Comparison of ENCODE assay signal across 10 mouse cellular contexts in the genomic region with DNA sequence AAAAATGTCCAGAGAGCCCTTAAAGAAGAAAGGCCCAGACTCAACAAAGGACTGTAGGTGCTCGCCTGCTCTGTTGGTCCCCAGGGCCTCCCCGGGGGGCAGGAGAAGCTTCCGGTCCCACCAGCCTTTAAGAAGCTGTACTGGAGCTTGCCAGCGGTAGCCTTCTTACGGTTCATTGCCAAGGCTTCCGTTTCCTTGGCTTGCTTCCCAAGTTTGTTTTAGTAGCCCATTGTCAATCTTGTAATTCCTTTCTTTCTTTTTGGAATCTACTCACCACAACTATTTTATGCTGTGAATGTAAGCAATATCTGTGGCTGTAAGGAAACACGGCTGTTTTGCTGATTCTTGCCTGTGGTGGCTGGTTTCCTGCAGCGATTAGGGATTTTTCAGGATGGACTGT. TPM values are rescaled to one million over a fixed set of nuclear protein-coding genes. Genes with fewer than 3 reads are reported as not detected.
A peak's percentile ranks its signal among the peaks of the same experiment; 100 is the strongest.
DNase-seq lines count a peak whose midpoint lies in the region; ATAC-seq and TF ChIP-seq lines count a peak whose summit lies in the region.
"Had no signal": no experiment of that assay in that cellular context is flagged by ENCODE, and none has a peak within 500 bp of the region (broad histone marks: within the 10 kb centered on the region; RNA-seq: fewer than 3 reads in every experiment).

No protein-coding gene starts in this region.

- H3K79me2 ChIP-seq in myocyte (ENCODE audit: control insufficient read depth, insufficient read depth): no peaks in the 10 kb centered on the region

- 0 out of 2 replicates have a peak, but pooled peaks cover 11% of the 10 kb centered on the region for H3K36me3 ChIP-seq in embryonic facial prominence, embryonic 13.5 days
- H3K36me3 ChIP-seq in embryonic facial prominence, embryonic 10.5 days (replicated peaks): no peaks in the 10 kb centered on the region
- H3K36me3 ChIP-seq in kidney, adult 2 months (ENCODE audit: control insufficient read depth, insufficient read depth, low read length): peaks cover 1% of the 10 kb centered on the region; the same call in 1 of the 2 replicates
- H3K36me3 ChIP-seq in myocyte (ENCODE audit: control insufficient read depth, insufficient read depth): no peaks in the 10 kb centered on the region
- H3K36me3 ChIP-seq in intestine, postnatal 0 days (ENCODE audit: control insufficient read depth, insufficient read depth): peaks cover 28% of the 10 kb centered on the region

- no peak for ATAC-seq in embryonic facial prominence, embryonic 13.5 days (ENCODE audit: insufficient number of reproducible peaks, insufficient read depth, low FRiP score, low TSS enrichment, low read depth)
- no peak for ATAC-seq in intestine, postnatal 0 days

- H3K4me2 ChIP-seq in embryonic facial prominence, embryonic 13.5 days: peak overlapping the region; percentile 14; the same call in 1 of the 2 replicates
- peak overlapping the region; percentile 65 for H3K4me2 ChIP-seq in myocyte (ENCODE audit: low read depth)
- no peak overlapping the region for H3K4me2 ChIP-seq in intestine, postnatal 0 days (replicated peaks; ENCODE audit: low read depth)

- H3K9me3 ChIP-seq in embryonic facial prominence, embryonic 13.5 days: no peaks in the 10 kb centered on the region
- no peaks in the 10 kb centered on the region for H3K9me3 ChIP-seq in embryonic facial prominence, embryonic 10.5 days
- no peaks in the 10 kb centered on the region for H3K9me3 ChIP-seq in intestine, postnatal 0 days (ENCODE audit: control insufficient read depth)

- no peak overlapping the region for H3ac ChIP-seq in myocyte (ENCODE audit: control insufficient read depth, insufficient read length)

- TF ChIP-seq POLR2A in kidney, adult 2 months (IDR thresholded peaks at IDR 0.05; ENCODE audit: low read depth, low read length): no peak
- no peak for TF ChIP-seq POLR2A in myocyte (IDR thresholded peaks at IDR 0.05; ENCODE audit: insufficient read length, low read depth)

- no peaks in the 10 kb centered on the region for H3K27me3 ChIP-seq in embryonic facial prominence, embryonic 13.5 days
- H3K27me3 ChIP-seq in embryonic facial prominence, embryonic 10.5 days (replicated peaks; ENCODE audit: low read depth, poor library complexity, severe bottlenecking): no peaks in the 10 kb centered on the region
- H3K27me3 ChIP-seq in kidney, adult 2 months (replicated peaks; ENCODE audit: control insufficient read depth, insufficient read depth, low read length): no peaks in the 10 kb centered on the region
- no peaks in the 10 kb centered on the region for H3K27me3 ChIP-seq in myocyte (ENCODE audit: control insufficient read depth, insufficient read depth, insufficient read length)
- H3K27me3 ChIP-seq in intestine, postnatal 0 days (replicated peaks; ENCODE audit: control insufficient read depth, insufficient read depth, low read length): no peaks in the 10 kb centered on the region

- no peak for TF ChIP-seq CTCF in kidney, adult 2 months (conservative IDR thresholded peaks at IDR 0.05; ENCODE audit: insufficient read depth, insufficient read length, low read depth, low read length)
- TF ChIP-seq CTCF in intestine, postnatal 0 days (IDR thresholded peaks at IDR 0.05; ENCODE audit: low read depth): no peak

- H3K4me3 ChIP-seq in embryonic facial prominence, embryonic 13.5 days: no peak overlapping the region
- no peak overlapping the region for H3K4me3 ChIP-seq in embryonic facial prominence, embryonic 10.5 days
- H3K4me3 ChIP-seq in kidney, adult 2 months (ENCODE audit: insufficient read depth, low read depth, low read length): no peak overlapping the region
- H3K4me3 ChIP-seq in myocyte: no peak overlapping the region
- H3K4me3 ChIP-seq in intestine, postnatal 0 days (ENCODE audit: low read depth, low read length): no peak overlapping the region

- peaks cover 12% of the 10 kb centered on the region for H3K4me1 ChIP-seq in embryonic facial prominence, embryonic 13.5 days
- H3K4me1 ChIP-seq in embryonic facial prominence, embryonic 10.5 days: no peaks in the 10 kb centered on the region
- no peaks in the 10 kb centered on the region for H3K4me1 ChIP-seq in kidney, adult 2 months (ENCODE audit: control insufficient read depth, insufficient read depth, low read length)
- no peaks in the 10 kb centered on the region for H3K4me1 ChIP-seq in intestine, postnatal 0 days (replicated peaks; ENCODE audit: control insufficient read depth, insufficient read depth, low read length)

- peak overlapping the region; percentile 77 for H3K27ac ChIP-seq in embryonic facial prominence, embryonic 13.5 days
- H3K27ac ChIP-seq in embryonic facial prominence, embryonic 10.5 days (replicated peaks): no peak overlapping the region
- no peak overlapping the region for H3K27ac ChIP-seq in kidney, adult 2 months (ENCODE audit: insufficient read depth, low read depth, low read length)
- no peak overlapping the region for H3K27ac ChIP-seq in intestine, postnatal 0 days (ENCODE audit: low read depth, low read length)

- no peak for DNase-seq in embryonic facial prominence, embryonic 10.5 days (ENCODE audit: low spot score)
- peak; percentile 1 for DNase-seq in retina, postnatal 1 day
- DNase-seq in retina, embryonic 14.5 days (ENCODE audit: low spot score): no peak
- DNase-seq in kidney, adult 2 months: peak; percentile 57
- no peak for DNase-seq in cerebellum, postnatal 36 days
- DNase-seq: cerebellum, adult 8-10 months had no signal

- WGBS in embryonic facial prominence, embryonic 13.5 days: 48% methylated on average over 8 of the region's 8 CpGs
- 84% methylated on average over 8 of the region's 8 CpGs for WGBS in embryonic facial prominence, embryonic 10.5 days
- 35% methylated on average over 8 of the region's 8 CpGs for WGBS in kidney, adult 2 months
- WGBS in intestine, postnatal 0 days: 67% methylated on average over 8 of the region's 8 CpGs

- H3K9ac ChIP-seq in embryonic facial prominence, embryonic 13.5 days: no peak overlapping the region
- H3K9ac ChIP-seq in intestine, postnatal 0 days (ENCODE audit: low read depth, low read length): no peak overlapping the region

TF ChIP-seq in myocyte, 11 proteins besides CTCF, POLR2A, EP300 and RAD21:
- TF ChIP-seq CEBPB (IDR thresholded peaks at IDR 0.05; ENCODE audit: insufficient read depth, poor library complexity, severe bottlenecking) (no peak), MYOG (IDR thresholded peaks at IDR 0.05; ENCODE audit: control insufficient read depth in 1 of 3, insufficient read depth in 1 of 3, insufficient read length in 2 of 3, low read depth in 2 of 3) (no peak), MYOD1 (IDR thresholded peaks at IDR 0.05; ENCODE audit: control insufficient read depth in 1 of 3, insufficient read length in 2 of 3, low read depth in 2 of 3) (no peak), POLR2AphosphoS2 (IDR thresholded peaks at IDR 0.05; ENCODE audit: insufficient read length, low read depth) (no peak), TCF12 (IDR thresholded peaks at IDR 0.05; ENCODE audit: insufficient read depth, poor library complexity, severe bottlenecking) (no peak), REST (IDR thresholded peaks at IDR 0.05; ENCODE audit: insufficient read depth, insufficient read length) (no peak), USF1 (IDR thresholded peaks at IDR 0.05; ENCODE audit: low read depth) (no peak), E2F4 (IDR thresholded peaks at IDR 0.05; ENCODE audit: insufficient read depth) (no peak), SRF (IDR thresholded peaks at IDR 0.05; ENCODE audit: control insufficient read depth, insufficient read length, low read depth) (no peak), MAX (IDR thresholded peaks at IDR 0.05; ENCODE audit: low read depth) (no peak)

RNA-seq across cellular contexts. Expression of gene Acad11, which starts 25.4 kb away (rescaled TPM):
- polyA plus RNA-seq in embryonic facial prominence, embryonic 13.5 days (2015; fragmentation: Nextera tagmentation; extraction: Ambion mirVana): 9.8 and 11.7 TPM in 2 replicates
- polyA plus RNA-seq in embryonic facial prominence, embryonic 10.5 days (2016; fragmentation: Nextera tagmentation; extraction: Ambion mirVana): 9.7 and 10.2 TPM in 2 replicates
- 132 and 141 TPM in 2 replicates for polyA plus RNA-seq in kidney, adult 2 months (2012; rRNA removed)
- 6.2 TPM for polyA plus RNA-seq in myocyte (2012; fragmentation: generic; extraction: Trizol)
- 60.6 and 65.0 TPM in 2 replicates for polyA plus RNA-seq in intestine, postnatal 0 days (2015; fragmentation: Nextera tagmentation; extraction: Ambion mirVana)

RNA-seq across cellular contexts. Expression of gene Uba5, which starts 25.6 kb away (rescaled TPM):
- polyA plus RNA-seq in embryonic facial prominence, embryonic 13.5 days (2015; fragmentation: Nextera tagmentation; extraction: Ambion mirVana): 64.3 and 65.2 TPM in 2 replicates
- polyA plus RNA-seq in embryonic facial prominence, embryonic 10.5 days (2016; fragmentation: Nextera tagmentation; extraction: Ambion mirVana): 45.7 TPM in 2 replicates
- 14.9 and 19.1 TPM in 2 replicates for polyA plus RNA-seq in kidney, adult 2 months (2012; rRNA removed)
- 20.5 TPM for polyA plus RNA-seq in myocyte (2012; fragmentation: generic; extraction: Trizol)
- polyA plus RNA-seq in intestine, postnatal 0 days (2015; fragmentation: Nextera tagmentation; extraction: Ambion mirVana): 32.2 and 32.9 TPM in 2 replicates

RNA-seq across cellular contexts. Expression of gene Ackr4, which starts 38.2 kb away (rescaled TPM):
- polyA plus RNA-seq in embryonic facial prominence, embryonic 13.5 days (2015; fragmentation: Nextera tagmentation; extraction: Ambion mirVana): 0.86 and 2.0 TPM in 2 replicates
- polyA plus RNA-seq in embryonic facial prominence, embryonic 10.5 days (2016; fragmentation: Nextera tagmentation; extraction: Ambion mirVana): 0.19 and 0.41 TPM in 2 replicates
- polyA plus RNA-seq in kidney, adult 2 months (2012; rRNA removed): 0.35 and 0.64 TPM in 2 replicates
- polyA plus RNA-seq in myocyte (2012; fragmentation: generic; extraction: Trizol): 0.11 TPM
- polyA plus RNA-seq in intestine, postnatal 0 days (2015; fragmentation: Nextera tagmentation; extraction: Ambion mirVana): 5.8 and 7.0 TPM in 2 replicates

RNA-seq across cellular contexts. Expression of gene Gm28305, which starts 48.1 kb away (rescaled TPM):
- polyA plus RNA-seq in embryonic facial prominence, embryonic 13.5 days (2015; fragmentation: Nextera tagmentation; extraction: Ambion mirVana): not detected in 2 replicates
- polyA plus RNA-seq in embryonic facial prominence, embryonic 10.5 days (2016; fragmentation: Nextera tagmentation; extraction: Ambion mirVana): not detected in 2 replicates
- polyA plus RNA-seq in kidney, adult 2 months (2012; rRNA removed): not detected in 2 replicates
- not detected for polyA plus RNA-seq in myocyte (2012; fragmentation: generic; extraction: Trizol)
- polyA plus RNA-seq in intestine, postnatal 0 days (2015; fragmentation: Nextera tagmentation; extraction: Ambion mirVana): not detected in 2 replicates
- polyA plus RNA-seq: neural tube, embryonic 11.5 days had no signal

Comparison
In these comparisons a context has a peak if more than half of its experiments do, and no peak if none do; other contexts are left out.
1. DNase-seq: peak in retina, postnatal 1 day (single experiment) and kidney, adult 2 months (single experiment); none in embryonic facial prominence, embryonic 10.5 days (single experiment), retina, embryonic 14.5 days (single experiment) and cerebellum, postnatal 36 days (0 of 2).